Mouse (Mus musculus): ENCODE results near the gene Lrrc4b. TPM values are rescaled to one million over a fixed set of nuclear protein-coding genes. Genes with fewer than 3 reads are reported as not detected.

The Lrrc4b gene
- total RNA-seq, 1 experiment, result 0.18 TPM

GRCm38 (mm10) chr7:44497361-44498055 is 68.7 kb downstream of the Lrrc4b start:
- no peak for DNase-seq (ENCODE audit: low read depth, low spot score)
- in situ Hi-C loops (cut with MboI; ENCODE audit: low sequenced_read_pairs in 2 of 2, unreplicated experiment in 2 of 2), result no loop called here
- peak overlapping the region; percentile 60; the same call in 1 of the 2 replicates for H3K9ac ChIP-seq (ENCODE audit: insufficient read depth, low read depth, low read length, poor library complexity, severe bottlenecking)
- H3K27ac ChIP-seq (ENCODE audit: insufficient read depth, low read depth, low read length, poor library complexity, severe bottlenecking), result peak overlapping the region; percentile 60
- H3K9me3 ChIP-seq (ENCODE audit: control insufficient read depth, insufficient read depth, low read depth, low read length), result no peaks in the 10 kb centered on the region
- H3K36me3 ChIP-seq (ENCODE audit: control insufficient read depth, insufficient read depth, low read length, poor library complexity, severe bottlenecking), result peaks cover 8% of the 10 kb centered on the region; the same call in 1 of the 2 replicates
- peaks cover 9 to 24% of the 10 kb centered on the region in 2 experiments; a peak in 3 of 4 replicates for H3K4me1 ChIP-seq (ENCODE audit: control insufficient read depth in 2 of 2, insufficient read depth in 2 of 2, low read length in 2 of 2, poor library complexity in 1 of 2)
- TF ChIP-seq HCFC1 (IDR thresholded peaks at IDR 0.05; ENCODE audit: borderline replicate concordance, insufficient read depth, low read length), result no peak
- TF ChIP-seq CHD2 (IDR thresholded peaks at IDR 0.05; ENCODE audit: low read depth, low read length), result no peak
- TF ChIP-seq ZC3H11A (IDR thresholded peaks at IDR 0.05; ENCODE audit: borderline replicate concordance, low read depth, low read length), result no peak
- TF ChIP-seq ZNF384 (IDR thresholded peaks at IDR 0.05; ENCODE audit: low read depth, low read length), result no peak
- no peak for TF ChIP-seq MAFK (IDR thresholded peaks at IDR 0.05; ENCODE audit: insufficient read depth, low read depth, low read length)
- peak overlapping the region; percentile 70 to 72 for H3K4me3 ChIP-seq (ENCODE audit: insufficient read depth in 1 of 2, low read depth in 1 of 2, low read length in 2 of 2, poor library complexity in 1 of 2, severe bottlenecking in 1 of 2)

- Histone ChIP-seq H3K4me3 (ENCODE audit: insufficient read depth in 1 of 2, low read depth in 1 of 2, low read length in 2 of 2, poor library complexity in 1 of 2, severe bottlenecking in 1 of 2) (no peak overlapping the region), H3K36me3 (ENCODE audit: control insufficient read depth, insufficient read depth, low read length, poor library complexity, severe bottlenecking) (peaks cover 2% of the 10 kb centered on the region; the same call in 1 of the 2 replicates), H3K9me3 (ENCODE audit: control insufficient read depth, insufficient read depth, low read depth, low read length) (no peaks in the 10 kb centered on the region), H3K4me1 (ENCODE audit: control insufficient read depth in 2 of 2, insufficient read depth in 2 of 2, low read length in 2 of 2, poor library complexity in 1 of 2) (peaks cover 9 to 24% of the 10 kb centered on the region in 2 experiments; a peak in 3 of 4 replicates), H3K9ac (ENCODE audit: insufficient read depth, low read depth, low read length, poor library complexity, severe bottlenecking) (no peak overlapping the region), H3K27ac (ENCODE audit: insufficient read depth, low read depth, low read length, poor library complexity, severe bottlenecking) (no peak overlapping the region)
- no peak for DNase-seq (ENCODE audit: low read depth, low spot score)
- TF ChIP-seq CHD2 (IDR thresholded peaks at IDR 0.05; ENCODE audit: low read depth, low read length) (no peak), MAFK (IDR thresholded peaks at IDR 0.05; ENCODE audit: insufficient read depth, low read depth, low read length) (no peak), ZNF384 (IDR thresholded peaks at IDR 0.05; ENCODE audit: low read depth, low read length) (no peak), ZC3H11A (IDR thresholded peaks at IDR 0.05; ENCODE audit: borderline replicate concordance, low read depth, low read length) (no peak), HCFC1 (IDR thresholded peaks at IDR 0.05; ENCODE audit: borderline replicate concordance, insufficient read depth, low read length) (no peak)
- in situ Hi-C loops (cut with MboI; ENCODE audit: low sequenced_read_pairs in 2 of 2, unreplicated experiment in 2 of 2), result no loop called here
These were observed 70.1 kb downstream of the Lrrc4b start for GRCm38 (mm10) chr7:44498922-44499321.

GRCm38 (mm10) chr7:44500046-44500445 is 71.2 kb downstream of the Lrrc4b start:
- Histone ChIP-seq H3K36me3 (ENCODE audit: control insufficient read depth, insufficient read depth, low read length, poor library complexity, severe bottlenecking) (no peaks in the 10 kb centered on the region), H3K4me1 (ENCODE audit: control insufficient read depth in 2 of 2, insufficient read depth in 2 of 2, low read length in 2 of 2, poor library complexity in 1 of 2) (peaks cover 9 to 21% of the 10 kb centered on the region in 2 experiments; a peak in 3 of 4 replicates), H3K27ac (ENCODE audit: insufficient read depth, low read depth, low read length, poor library complexity, severe bottlenecking) (no peak overlapping the region), H3K4me3 (ENCODE audit: insufficient read depth in 1 of 2, low read depth in 1 of 2, low read length in 2 of 2, poor library complexity in 1 of 2, severe bottlenecking in 1 of 2) (peak overlapping the region in 1 of 2 experiments; percentile 39; a peak in 1 of 4 replicates), H3K9me3 (ENCODE audit: control insufficient read depth, insufficient read depth, low read depth, low read length) (no peaks in the 10 kb centered on the region), H3K9ac (ENCODE audit: insufficient read depth, low read depth, low read length, poor library complexity, severe bottlenecking) (0 out of 2 replicates have a peak overlapping the region, but pooled peaks have one; percentile 35)
- in situ Hi-C loops (cut with MboI; ENCODE audit: low sequenced_read_pairs in 2 of 2, unreplicated experiment in 2 of 2), result no loop called here
- no peak for DNase-seq (ENCODE audit: low read depth, low spot score)
- TF ChIP-seq ZC3H11A (IDR thresholded peaks at IDR 0.05; ENCODE audit: borderline replicate concordance, low read depth, low read length) (no peak), CHD2 (IDR thresholded peaks at IDR 0.05; ENCODE audit: low read depth, low read length) (no peak), ZNF384 (IDR thresholded peaks at IDR 0.05; ENCODE audit: low read depth, low read length) (no peak), HCFC1 (IDR thresholded peaks at IDR 0.05; ENCODE audit: borderline replicate concordance, insufficient read depth, low read length) (no peak), MAFK (IDR thresholded peaks at IDR 0.05; ENCODE audit: insufficient read depth, low read depth, low read length) (no peak)

GRCm38 (mm10) chr7:44501563-44502115 is 72.8 kb downstream of the Lrrc4b start:
- Histone ChIP-seq H3K27ac (ENCODE audit: insufficient read depth, low read depth, low read length, poor library complexity, severe bottlenecking) (no peak overlapping the region), H3K36me3 (ENCODE audit: control insufficient read depth, insufficient read depth, low read length, poor library complexity, severe bottlenecking) (no peaks in the 10 kb centered on the region), H3K4me3 (ENCODE audit: insufficient read depth in 1 of 2, low read depth in 1 of 2, low read length in 2 of 2, poor library complexity in 1 of 2, severe bottlenecking in 1 of 2) (no peak overlapping the region), H3K9ac (ENCODE audit: insufficient read depth, low read depth, low read length, poor library complexity, severe bottlenecking) (no peak overlapping the region), H3K4me1 (ENCODE audit: control insufficient read depth in 2 of 2, insufficient read depth in 2 of 2, low read length in 2 of 2, poor library complexity in 1 of 2) (peaks cover 9 to 22% of the 10 kb centered on the region in 2 experiments; a peak in 3 of 4 replicates), H3K9me3 (ENCODE audit: control insufficient read depth, insufficient read depth, low read depth, low read length) (no peaks in the 10 kb centered on the region)
- in situ Hi-C loops (cut with MboI; ENCODE audit: low sequenced_read_pairs in 2 of 2, unreplicated experiment in 2 of 2), result no loop called here
- TF ChIP-seq HCFC1 (IDR thresholded peaks at IDR 0.05; ENCODE audit: borderline replicate concordance, insufficient read depth, low read length), result no peak
- peak; percentile 77 for DNase-seq (ENCODE audit: low read depth, low spot score)
